Mouse (Mus musculus) cerebellum, adult (tissue): ENCODE measurements around the gene Ptpn18.

Experiments
- ATAC-seq: cut with Nextera tagmentation; 2 replicates; pipeline ENCODE4 v1.9.2; 2017; ENCODE audit warnings: mild to moderate bottlenecking, moderate library complexity, mixed read lengths; ENCODE audit not compliant: insufficient number of reproducible peaks, low FRiP score, low TSS enrichment

The Ptpn18 gene

GRCm38 (mm10) chr1:34462766-34463165, 3.2 kb downstream of the Ptpn18 start:
- ATAC-seq: no peak

- no peak for ATAC-seq
These were observed 4.8 kb downstream of the Ptpn18 start for GRCm38 (mm10) chr1:34464310-34464817.

GRCm38 (mm10) chr1:34465445-34465844, 5.9 kb downstream of the Ptpn18 start:
- no peak for ATAC-seq

GRCm38 (mm10) chr1:34468051-34468450, 8.5 kb downstream of the Ptpn18 start:
- ATAC-seq: no peak

GRCm38 (mm10) chr1:34468500-34468899, 8.9 kb downstream of the Ptpn18 start:
- ATAC-seq: no peak

GRCm38 (mm10) chr1:34469801-34470200, 10.2 kb downstream of the Ptpn18 start:
- no peak for ATAC-seq

- ATAC-seq: no peak
These were observed 13.1 kb downstream of the Ptpn18 start for GRCm38 (mm10) chr1:34472427-34473300.

GRCm38 (mm10) chr1:34478891-34479655, 19.5 kb downstream of the Ptpn18 start:
- ATAC-seq: no peak

- ATAC-seq: no peak
These were observed 21.2 kb downstream of the Ptpn18 start for GRCm38 (mm10) chr1:34480801-34481200.

GRCm38 (mm10) chr1:34481920-34482669, 22.5 kb downstream of the Ptpn18 start:
- ATAC-seq: no peak

GRCm38 (mm10) chr1:34484470-34484869, 24.9 kb downstream of the Ptpn18 start:
- no peak for ATAC-seq

GRCm38 (mm10) chr1:34485461-34486188, 26.1 kb downstream of the Ptpn18 start:
- ATAC-seq: peak; percentile 93

- no peak for ATAC-seq
These were observed 27.8 kb downstream of the Ptpn18 start for GRCm38 (mm10) chr1:34487383-34487782.

GRCm38 (mm10) chr1:34489852-34490541, 30.4 kb downstream of the Ptpn18 start:
- ATAC-seq: no peak

- ATAC-seq: no peak
These were observed 31.9 kb downstream of the Ptpn18 start for GRCm38 (mm10) chr1:34491480-34491879.

- ATAC-seq: no peak
These were observed 43.4 kb downstream of the Ptpn18 start for GRCm38 (mm10) chr1:34502991-34503390.

GRCm38 (mm10) chr1:34505307-34505706, 45.7 kb downstream of the Ptpn18 start:
- ATAC-seq: no peak

- no peak for ATAC-seq
These were observed 46.5 kb downstream of the Ptpn18 start for GRCm38 (mm10) chr1:34505970-34506551.

- no peak for ATAC-seq
These were observed 48.4 kb downstream of the Ptpn18 start for GRCm38 (mm10) chr1:34507986-34508385.
